Mouse (Mus musculus): Measurements from ENCODE around the gene Serpina3a.

Gene Serpina3a

GRCm38 (mm10) chr12:104142427-104142826, 29.9 kb downstream of the Serpina3a start:
- no peak for DNase-seq (ENCODE audit: low read depth, low spot score)

GRCm38 (mm10) chr12:104143286-104143685, 30.8 kb downstream of the Serpina3a start:
- no peak for DNase-seq (ENCODE audit: low read depth, low spot score)

GRCm38 (mm10) chr12:104145571-104145970, 33.0 kb downstream of the Serpina3a start:
- no peak for DNase-seq (ENCODE audit: low read depth, low spot score)

GRCm38 (mm10) chr12:104151989-104152388, 39.5 kb downstream of the Serpina3a start:
- DNase-seq (ENCODE audit: low read depth, low spot score): no peak

- DNase-seq (ENCODE audit: low read depth, low spot score): no peak
Measured at GRCm38 (mm10) chr12:104153041-104153645, 40.6 kb downstream of the Serpina3a start.

- no peak for DNase-seq (ENCODE audit: low read depth, low spot score)
Measured at GRCm38 (mm10) chr12:104153656-104154055, 41.1 kb downstream of the Serpina3a start, which contains the start of gene Serpina3c. Gene Serpina3c, minus strand, starts transcription at chr12:104153870.
